Mouse (Mus musculus) bone marrow, adult 2 months (tissue): ENCODE data around the gene Slc5a5.

Experiments
- CTCF ChIP-seq: fragments of 200-500 bp; IDR thresholded peaks from 2 replicates; pipeline ENCODE4 v1.5.1; 2011; ENCODE audit warnings: low read length, control low read depth; ENCODE audit not compliant: control insufficient read depth, insufficient read depth
- POLR2A ChIP-seq: fragments of 200-500 bp; IDR thresholded peaks from 2 replicates; pipeline ENCODE4 v1.6.1; 2011; ENCODE audit warnings: low read depth, mild to moderate bottlenecking, control low read depth, low read length, borderline replicate concordance; ENCODE audit not compliant: control insufficient read depth

- no peak for TF ChIP-seq POLR2A
- TF ChIP-seq CTCF, result no peak
Measured at GRCm38 (mm10) chr8:70866001-70866520, 26.5 kb downstream of the Slc5a5 start.
